Comparison of ENCODE assay signal across 8 mouse cellular contexts in genomic region chr17:29259489-29259888, GRCm38 (mm10). TPM values are rescaled to one million over a fixed set of nuclear protein-coding genes. Genes with fewer than 3 reads are reported as not detected.
DNase-seq lines count a peak whose midpoint lies in the region; ATAC-seq lines count a peak whose summit lies in the region.

No protein-coding gene starts in this region.

- peak overlapping the region; percentile 26; the same call in 1 of the 2 replicates for H3K4me3 ChIP-seq in embryonic facial prominence, embryonic 10.5 days
- no peak overlapping the region for H3K4me3 ChIP-seq in heart, embryonic 13.5 days
- H3K4me3 ChIP-seq in lung, embryonic 16.5 days (ENCODE audit: low read length), result no peak overlapping the region

- no peak for ATAC-seq in heart, embryonic 13.5 days (ENCODE audit: extremely low read depth, insufficient number of reproducible peaks, low FRiP score, low TSS enrichment)
- peak; percentile 30; the same call in 1 of the 2 replicates for ATAC-seq in lung, embryonic 16.5 days (ENCODE audit: low read depth)

- DNase-seq in CD8-positive naive resting alpha-beta T cell, adult 2 months (ENCODE audit: low read depth in 2 of 2, low spot score in 2 of 2), result peak; percentile 72 to 75
- DNase-seq in adrenal gland, postnatal 25 days, result peak; percentile 79
- peak; percentile 86 for DNase-seq in embryonic facial prominence, embryonic 10.5 days (ENCODE audit: low spot score)
- DNase-seq in kidney, postnatal 14 days, result peak; percentile 83
- DNase-seq in retina, postnatal 7 days (ENCODE audit: low read depth, low spot score), result peak; percentile 73
- DNase-seq in urinary bladder, postnatal 14 days (ENCODE audit: low spot score), result peak; percentile 84

- no peak overlapping the region for H3K4me2 ChIP-seq in heart, embryonic 13.5 days
- no peak overlapping the region for H3K4me2 ChIP-seq in lung, embryonic 16.5 days (ENCODE audit: low read depth, low read length)

- H3K4me1 ChIP-seq in embryonic facial prominence, embryonic 10.5 days, result peaks cover 52% of the 10 kb centered on the region
- peaks cover 85% of the 10 kb centered on the region for H3K4me1 ChIP-seq in heart, embryonic 13.5 days
- H3K4me1 ChIP-seq in lung, embryonic 16.5 days (replicated peaks; ENCODE audit: control insufficient read depth, insufficient read depth, low read length), result peaks cover 41% of the 10 kb centered on the region

- peaks cover 75% of the 10 kb centered on the region for H3K36me3 ChIP-seq in embryonic facial prominence, embryonic 10.5 days (replicated peaks)
- peaks cover 56% of the 10 kb centered on the region for H3K36me3 ChIP-seq in heart, embryonic 13.5 days
- H3K36me3 ChIP-seq in lung, embryonic 16.5 days (ENCODE audit: control insufficient read depth, insufficient read depth, low read length), result peaks cover 16% of the 10 kb centered on the region

- H3K27ac ChIP-seq in embryonic facial prominence, embryonic 10.5 days (replicated peaks), result no peak overlapping the region; the same call in 1 of the 2 replicates
- 0 out of 2 replicates have a peak overlapping the region, but pooled peaks have one; percentile 96 for H3K27ac ChIP-seq in heart, embryonic 13.5 days (replicated peaks)
- H3K27ac ChIP-seq in lung, embryonic 16.5 days (ENCODE audit: low read length), result peak overlapping the region; percentile 19; the same call in 1 of the 2 replicates

- H3K27me3 ChIP-seq in embryonic facial prominence, embryonic 10.5 days (replicated peaks; ENCODE audit: low read depth, poor library complexity, severe bottlenecking), result no peaks in the 10 kb centered on the region
- H3K27me3 ChIP-seq in heart, embryonic 13.5 days (replicated peaks), result no peaks in the 10 kb centered on the region
- no peaks in the 10 kb centered on the region for H3K27me3 ChIP-seq in lung, embryonic 16.5 days (ENCODE audit: control insufficient read depth, insufficient read depth, low read depth, low read length)

- H3K9ac ChIP-seq in heart, embryonic 13.5 days, result peak overlapping the region; percentile 37; the same call in 1 of the 2 replicates
- no peak overlapping the region for H3K9ac ChIP-seq in lung, embryonic 16.5 days (ENCODE audit: low read length)

- WGBS in embryonic facial prominence, embryonic 10.5 days, result 10% methylated on average over 3 of the region's 3 CpGs
- 8% methylated on average over 3 of the region's 3 CpGs for WGBS in heart, embryonic 13.5 days
- 13% methylated on average over 3 of the region's 3 CpGs for WGBS in lung, embryonic 16.5 days

- no peaks in the 10 kb centered on the region for H3K9me3 ChIP-seq in embryonic facial prominence, embryonic 10.5 days
- H3K9me3 ChIP-seq in heart, embryonic 13.5 days, result no peaks in the 10 kb centered on the region
- H3K9me3 ChIP-seq in lung, embryonic 16.5 days (ENCODE audit: control insufficient read depth, low read length), result no peaks in the 10 kb centered on the region

RNA-seq across cellular contexts. Expression of gene Ppil1, which starts 4.5 kb away (rescaled TPM):
- 22.3 and 28.9 TPM in 2 replicates for total RNA-seq in adrenal gland, postnatal 25 days (2021)
- polyA plus RNA-seq in embryonic facial prominence, embryonic 10.5 days (2016; fragmentation: Nextera tagmentation; extraction: Ambion mirVana), result 219 and 227 TPM in 2 replicates
- 106 and 128 TPM in 2 replicates for polyA plus RNA-seq in heart, embryonic 13.5 days (2015; fragmentation: Nextera tagmentation; extraction: Ambion mirVana)
- 144 and 145 TPM in 2 replicates for polyA plus RNA-seq in lung, embryonic 16.5 days (2015; fragmentation: Nextera tagmentation; extraction: Ambion mirVana)

RNA-seq across cellular contexts. Expression of gene BC004004, which starts 9.1 kb away (rescaled TPM):
- total RNA-seq in adrenal gland, postnatal 25 days (2021), result 116 and 134 TPM in 2 replicates
- 47.8 and 49.5 TPM in 2 replicates for polyA plus RNA-seq in embryonic facial prominence, embryonic 10.5 days (2016; fragmentation: Nextera tagmentation; extraction: Ambion mirVana)
- polyA plus RNA-seq in heart, embryonic 13.5 days (2015; fragmentation: Nextera tagmentation; extraction: Ambion mirVana), result 85.0 and 91.9 TPM in 2 replicates
- polyA plus RNA-seq in lung, embryonic 16.5 days (2015; fragmentation: Nextera tagmentation; extraction: Ambion mirVana), result 82.2 and 87.7 TPM in 2 replicates

RNA-seq across cellular contexts. Expression of gene Cpne5, which starts 21.5 kb away (rescaled TPM):
- 0.33 and 0.52 TPM in 2 replicates for total RNA-seq in adrenal gland, postnatal 25 days (2021)
- polyA plus RNA-seq in embryonic facial prominence, embryonic 10.5 days (2016; fragmentation: Nextera tagmentation; extraction: Ambion mirVana), result 3.6 and 4.7 TPM in 2 replicates
- 17.4 and 21.0 TPM in 2 replicates for polyA plus RNA-seq in heart, embryonic 13.5 days (2015; fragmentation: Nextera tagmentation; extraction: Ambion mirVana)
- 3.6 and 5.0 TPM in 2 replicates for polyA plus RNA-seq in lung, embryonic 16.5 days (2015; fragmentation: Nextera tagmentation; extraction: Ambion mirVana)

RNA-seq across cellular contexts. Expression of gene Pi16, which starts 58.0 kb away (rescaled TPM):
- 9.5 and 13.2 TPM in 2 replicates for total RNA-seq in adrenal gland, postnatal 25 days (2021)
- 0.65 and 0.91 TPM in 2 replicates for polyA plus RNA-seq in embryonic facial prominence, embryonic 10.5 days (2016; fragmentation: Nextera tagmentation; extraction: Ambion mirVana)
- polyA plus RNA-seq in heart, embryonic 13.5 days (2015; fragmentation: Nextera tagmentation; extraction: Ambion mirVana), result 1.9 and 2.4 TPM in 2 replicates
- polyA plus RNA-seq in lung, embryonic 16.5 days (2015; fragmentation: Nextera tagmentation; extraction: Ambion mirVana), result 2.3 and 3.5 TPM in 2 replicates
